Mouse (Mus musculus): ENCODE results near the gene Tnfrsf11a.

- TF ChIP-seq CTCF (IDR thresholded peaks at IDR 0.05; ENCODE audit: low read depth) (no peak), EP300 (IDR thresholded peaks at IDR 0.05; ENCODE audit: low read depth) (no peak)
These were observed 114.5 kb downstream of the Tnfrsf11a start for GRCm38 (mm10) chr1:105895019-105895418.

Measured in heart, postnatal 0 days (tissue).